Mouse (Mus musculus) brain, embryonic 14.5 days (tissue): ENCODE results near the gene Fsd1l. TPM values are rescaled to one million over a fixed set of nuclear protein-coding genes. Genes with fewer than 3 reads are reported as not detected.
A peak's percentile ranks its signal among the peaks of the same experiment; 100 is the strongest.

ENCODE experiments used
- DNase-seq: peaks from one replicate; pipeline ENCODE4 v3.0.0-alpha.2; 2011; ENCODE audit warnings: low read depth
- CTCF ChIP-seq: fragments of 200-500 bp; IDR thresholded peaks from 2 replicates; pipeline ENCODE4 v1.5.1; 2012; ENCODE audit warnings: inconsistent platforms, mild to moderate bottlenecking, moderate library complexity, borderline replicate concordance; ENCODE audit not compliant: insufficient read depth, insufficient read length; ENCODE audit errors: extremely low read depth
- POLR2A ChIP-seq: fragments of 200-500 bp; IDR thresholded peaks from 2 replicates; pipeline ENCODE4 v1.6.1; 2012; ENCODE audit warnings: mild to moderate bottlenecking, inconsistent platforms, borderline replicate concordance; ENCODE audit not compliant: poor library complexity, insufficient read depth, insufficient read length, severe bottlenecking; ENCODE audit errors: extremely low read depth
- polyA plus RNA-seq: library from polyadenylated mRNA; depleted of rRNA; stranded (reverse); fragments of >200 nt; gene quantifications from 2 replicates; pipeline ENCODE4 v1.2.3, GENCODE M21; 2012

The Fsd1l gene
- polyA plus RNA-seq, 1 experiment: 27.1 TPM

DNA sequence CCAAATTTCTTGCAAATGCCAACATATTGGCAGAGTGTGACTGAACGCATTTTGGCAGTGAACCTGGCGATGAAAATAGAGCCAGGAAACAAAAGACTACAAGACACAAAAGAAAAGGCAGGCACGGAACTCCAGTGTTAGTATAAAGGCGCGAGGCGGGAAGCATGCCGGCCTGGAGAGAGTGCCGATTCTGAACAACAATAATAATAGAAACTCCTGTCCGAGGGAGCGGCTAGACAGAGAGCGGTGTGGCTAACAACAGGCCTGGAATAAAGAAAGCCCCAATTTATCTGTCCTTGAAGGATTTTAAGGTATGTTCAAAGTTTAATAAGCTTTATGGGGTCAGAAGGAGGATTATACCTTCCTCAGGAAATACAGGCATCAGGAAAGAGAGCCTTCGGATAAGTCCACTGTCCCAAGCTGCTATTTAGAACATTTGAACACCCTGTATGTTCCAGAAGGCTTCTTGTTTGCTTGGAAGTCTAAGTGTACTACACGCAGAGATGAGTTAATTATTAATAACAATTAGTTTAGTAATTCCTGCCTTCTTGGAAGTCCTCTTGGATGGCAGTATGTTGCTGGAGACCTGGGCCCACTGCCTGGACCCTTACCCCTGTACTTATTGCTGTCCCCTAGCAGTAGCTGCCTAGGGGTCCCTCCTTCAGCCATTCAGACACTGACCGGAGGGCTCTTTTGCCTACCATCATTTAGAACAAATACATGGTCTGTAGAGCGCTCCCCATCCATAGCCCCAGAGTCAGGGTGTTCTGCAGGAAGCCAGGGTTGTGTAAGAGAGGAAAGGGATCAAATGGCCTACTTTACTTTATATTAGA is 35.0 kb upstream of the Fsd1l start:
- no peak for TF ChIP-seq CTCF
- no peak for TF ChIP-seq POLR2A
- peak; percentile 33 for DNase-seq

DNA sequence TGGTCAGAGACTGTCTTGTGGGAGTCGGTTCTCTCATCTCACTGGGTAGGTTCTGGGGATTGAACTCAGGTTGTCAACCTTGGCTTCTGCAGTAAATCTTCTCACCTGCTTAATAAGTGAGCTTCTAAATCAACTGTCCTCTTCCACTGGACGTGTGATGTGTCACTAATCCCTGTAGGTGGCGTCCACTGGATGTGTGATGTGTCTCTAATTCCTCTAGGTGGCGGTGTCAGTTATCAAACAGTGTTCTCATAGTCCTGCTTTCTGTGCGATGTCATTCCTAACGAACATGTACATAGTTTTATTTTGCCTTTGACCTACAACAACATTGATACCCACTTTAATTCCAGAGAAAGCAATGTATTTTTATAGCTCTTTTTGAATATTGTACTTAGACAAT is 30.8 kb upstream of the Fsd1l start:
- TF ChIP-seq POLR2A: no peak
- peak; percentile 56; the same call in 1 of the 2 replicates for TF ChIP-seq CTCF
- DNase-seq: peak; percentile 49

DNA sequence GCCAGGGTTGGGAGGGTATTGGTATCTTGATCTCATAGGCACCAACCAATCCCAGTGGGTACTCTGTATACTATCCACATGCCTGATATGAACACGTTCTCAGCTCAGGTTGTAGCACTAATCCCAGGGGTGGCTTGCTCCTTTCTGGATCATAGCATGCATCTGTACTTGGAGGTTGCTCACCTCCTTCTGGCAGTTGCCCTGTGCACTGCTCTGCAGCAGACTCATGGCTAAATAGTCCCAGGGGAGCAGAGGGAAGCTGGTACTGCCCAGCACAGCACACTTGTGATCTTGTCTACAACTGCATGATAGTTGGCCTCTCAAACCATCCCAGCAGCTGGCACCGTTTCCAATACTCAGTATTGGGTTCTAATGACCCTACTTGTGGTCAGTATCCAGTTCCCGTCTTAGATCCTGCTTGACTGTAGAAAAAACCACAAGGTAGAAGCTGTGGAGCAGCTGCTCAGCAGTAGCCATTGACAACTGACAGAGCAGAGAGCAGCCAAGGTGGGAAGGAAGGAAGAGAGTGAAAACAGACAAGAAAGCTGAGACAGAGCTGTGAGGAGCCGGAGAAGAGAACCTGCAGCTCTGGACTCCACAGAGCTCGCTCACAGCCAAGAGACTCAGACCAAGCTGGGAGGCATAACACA is 16.6 kb upstream of the Fsd1l start:
- TF ChIP-seq CTCF (no peak), POLR2A (no peak)
- DNase-seq: no peak

DNA sequence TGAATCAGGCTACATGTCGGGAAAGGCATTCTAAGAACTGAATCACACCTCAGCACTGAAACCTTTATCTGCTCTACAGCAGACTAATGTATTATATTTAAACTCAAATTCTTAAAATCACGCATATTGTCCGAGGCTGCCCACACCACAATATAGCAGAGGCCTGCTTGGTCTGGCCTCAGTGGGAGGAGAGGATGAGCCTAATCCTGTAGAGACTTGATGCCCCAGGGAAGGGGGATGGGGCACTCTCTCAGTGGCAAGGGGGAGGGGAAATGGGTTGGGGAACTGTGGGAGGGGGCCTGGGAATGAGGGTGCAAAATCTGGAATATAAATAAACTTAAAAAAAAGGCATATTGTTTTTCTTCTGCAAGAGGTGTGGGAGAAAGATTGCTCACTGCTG is 13.3 kb upstream of the Fsd1l start:
- TF ChIP-seq CTCF (no peak), POLR2A (no peak)
- no peak for DNase-seq

DNA sequence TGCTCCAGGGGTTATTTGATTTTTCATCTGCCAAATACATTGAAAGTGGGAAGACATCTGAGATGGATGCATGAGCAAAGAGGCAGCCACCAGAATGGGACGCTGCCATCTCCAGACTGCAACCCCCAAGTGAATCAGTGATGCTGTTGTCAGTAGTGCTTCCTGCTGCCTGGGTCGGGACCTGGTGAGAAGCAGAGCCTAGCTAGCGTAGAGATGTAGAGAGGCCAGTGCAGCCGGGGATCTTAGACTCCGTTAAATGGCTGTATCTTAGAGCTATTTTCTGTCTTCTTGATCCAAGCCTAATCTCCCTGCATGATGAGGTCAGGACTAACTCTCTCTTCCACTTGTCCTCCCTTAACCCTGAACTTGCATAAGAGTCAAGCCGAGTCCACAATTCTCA is 11.2 kb upstream of the Fsd1l start:
- no peak for TF ChIP-seq CTCF
- no peak for TF ChIP-seq POLR2A
- DNase-seq: no peak

DNA sequence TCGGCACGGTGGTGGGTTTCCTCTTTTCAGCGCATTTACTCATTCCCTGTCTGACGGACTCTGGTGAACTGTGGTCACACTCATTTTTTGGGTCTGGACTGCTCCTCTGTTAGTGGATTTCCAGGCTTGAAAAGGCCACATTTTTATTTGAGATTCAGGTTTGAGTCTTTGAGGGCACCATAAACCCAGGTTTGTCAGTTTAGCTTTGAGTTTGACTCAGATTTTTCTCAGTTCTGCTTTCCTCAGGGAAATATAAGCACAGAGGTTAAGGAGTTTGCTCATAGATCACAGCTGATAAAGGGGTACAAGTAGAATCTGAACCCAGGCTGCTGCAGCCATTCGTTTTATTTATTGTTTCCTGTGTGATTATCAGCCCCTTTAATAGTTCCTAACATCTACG is 10.2 kb upstream of the Fsd1l start:
- TF ChIP-seq CTCF: no peak
- no peak for TF ChIP-seq POLR2A
- DNase-seq: no peak

DNA sequence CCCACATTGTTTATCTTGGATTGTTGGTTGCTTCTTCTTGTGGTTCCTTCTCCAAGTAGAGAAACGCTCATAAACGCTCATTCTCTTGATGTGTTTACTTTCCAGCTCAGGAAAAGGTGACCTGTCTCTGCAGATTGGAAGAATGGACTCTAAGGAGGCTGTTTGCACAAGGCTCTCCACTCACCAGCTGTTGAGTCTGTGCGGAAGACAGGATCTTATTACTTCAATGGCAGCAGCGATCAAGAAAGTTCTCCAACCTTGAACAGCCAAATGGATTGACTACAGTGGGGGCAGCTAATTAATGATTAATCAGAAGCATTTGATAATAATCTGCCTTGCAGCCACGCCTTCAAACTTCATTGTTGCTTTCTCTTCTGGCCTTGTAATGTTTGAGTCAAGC is 9.8 kb upstream of the Fsd1l start:
- TF ChIP-seq POLR2A (no peak), CTCF (no peak)
- DNase-seq: no peak

DNA sequence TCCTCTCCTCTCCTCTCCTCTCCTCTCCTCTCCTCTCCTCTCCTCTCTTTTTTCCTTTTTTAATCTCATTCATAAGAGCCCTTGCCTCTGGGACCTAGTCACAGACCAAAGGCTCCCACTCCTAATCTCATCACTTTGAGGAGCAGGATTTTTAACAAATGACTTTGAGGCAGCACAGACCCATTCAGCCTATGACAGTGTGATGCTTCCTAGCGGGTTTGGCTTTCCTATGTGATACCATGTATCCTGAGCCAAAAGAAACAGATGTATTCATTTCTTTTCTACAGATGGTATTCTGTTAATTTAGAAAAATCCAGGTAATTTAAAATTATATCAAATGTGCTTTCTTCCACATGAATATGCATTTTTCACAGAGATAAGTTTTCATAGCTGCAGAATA is 7.6 kb upstream of the Fsd1l start:
- peak; percentile 60 for DNase-seq
- no peak for TF ChIP-seq CTCF

DNA sequence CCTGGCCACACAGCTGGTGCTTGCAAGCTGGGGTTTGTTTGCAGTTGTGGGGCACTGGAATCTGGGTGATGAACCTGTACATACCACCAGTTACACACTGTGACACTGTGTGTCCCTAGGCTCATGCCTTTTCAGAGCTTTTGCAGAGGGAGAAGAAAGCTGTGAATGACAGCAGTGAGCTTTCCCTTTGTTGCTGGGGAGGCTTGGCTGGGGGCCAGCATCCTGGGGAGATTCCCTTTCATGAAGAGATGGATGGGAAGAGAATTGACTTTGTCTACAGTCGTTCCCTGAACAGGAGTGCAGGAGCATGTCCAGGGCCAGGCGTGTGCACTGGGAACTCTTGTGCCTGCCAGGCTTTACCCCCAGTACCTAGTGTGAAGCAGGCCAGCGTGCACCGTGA is 6.5 kb upstream of the Fsd1l start:
- DNase-seq: peak; percentile 82
- TF ChIP-seq POLR2A: no peak
- no peak for TF ChIP-seq CTCF

DNA sequence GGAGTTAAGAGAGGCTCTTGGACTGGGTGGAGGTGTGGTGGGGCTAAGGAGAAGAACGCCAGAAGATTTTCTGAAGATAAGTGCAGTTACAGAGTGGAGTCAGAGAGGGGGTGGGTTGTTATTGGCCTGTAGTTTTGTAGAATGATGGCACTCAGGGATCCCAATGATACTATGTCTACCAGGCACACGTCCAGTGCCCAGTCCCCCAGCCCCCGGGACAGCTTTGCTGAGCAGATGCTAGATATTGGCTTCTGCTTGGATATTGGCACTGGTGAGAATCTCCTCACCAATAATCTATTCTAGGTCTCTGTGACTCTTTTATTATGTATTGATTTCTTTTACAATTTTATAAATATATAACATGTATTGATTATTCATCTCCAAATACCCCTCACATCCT is 6.0 kb upstream of the Fsd1l start:
- TF ChIP-seq CTCF (no peak), POLR2A (no peak)

DNA sequence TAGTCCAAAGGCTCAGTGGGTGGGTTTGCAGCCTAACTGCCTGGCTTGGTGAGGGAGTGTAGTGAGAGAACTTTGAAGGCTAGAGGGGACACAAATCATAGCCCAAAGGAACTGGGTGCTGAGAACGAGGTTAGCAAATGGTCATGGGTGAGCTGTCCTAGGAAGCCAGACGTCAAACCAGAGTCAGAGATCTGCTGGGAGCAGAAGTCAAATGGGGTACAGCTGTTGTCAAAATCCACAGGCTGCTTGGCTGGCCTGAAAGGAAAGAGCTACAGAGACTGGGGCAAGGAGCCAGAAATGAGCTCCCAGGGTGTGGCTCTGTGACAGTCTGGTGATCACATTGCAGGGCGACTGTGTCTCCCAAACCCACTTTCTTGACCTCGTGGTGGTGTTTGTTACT is 2.3 kb upstream of the Fsd1l start:
- no peak for DNase-seq
- TF ChIP-seq POLR2A: no peak
- TF ChIP-seq CTCF: no peak

More for the DNA sequence above, 6.0 kb upstream of the Fsd1l start:
- no peak for DNase-seq

DNA sequence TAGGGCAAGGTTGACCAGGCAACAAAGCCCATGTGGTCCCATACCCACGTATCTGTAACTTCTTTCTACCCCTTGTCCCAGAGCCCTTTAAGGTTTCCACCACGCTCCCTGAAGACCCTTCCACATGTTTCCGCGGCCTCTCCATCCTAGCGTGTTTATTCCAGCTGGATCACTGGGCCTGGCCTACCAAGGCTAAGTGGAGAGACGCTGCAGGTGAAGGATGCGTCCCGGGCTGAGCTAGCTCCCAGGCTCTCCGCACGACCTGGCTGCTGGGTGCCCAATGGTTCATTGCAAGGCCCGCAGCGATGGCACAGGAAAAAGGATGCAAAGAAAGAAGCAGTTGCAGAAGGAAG is 332 bp upstream of the Fsd1l start:
- TF ChIP-seq CTCF: no peak
- no peak for TF ChIP-seq POLR2A
- DNase-seq: no peak

DNA sequence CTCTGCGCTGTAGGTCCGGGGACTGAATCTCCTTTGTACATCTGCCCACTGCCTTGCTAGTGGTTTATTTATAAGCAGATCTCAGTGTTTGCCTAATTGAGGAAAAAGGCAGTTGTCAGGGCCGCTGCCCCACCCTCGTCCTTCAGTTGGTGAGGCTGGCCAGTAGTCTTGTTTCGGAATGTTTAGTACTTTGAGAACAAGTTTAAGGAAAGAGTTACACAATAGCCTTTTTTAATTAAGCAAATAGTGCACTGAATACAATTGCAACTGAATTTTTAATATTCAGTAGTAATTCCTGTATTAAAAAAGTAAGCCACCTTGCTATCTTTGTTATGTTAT is 709 bp downstream of the Fsd1l start:
- no peak for TF ChIP-seq CTCF
- no peak for TF ChIP-seq POLR2A
- peak; percentile 74 for DNase-seq

DNA sequence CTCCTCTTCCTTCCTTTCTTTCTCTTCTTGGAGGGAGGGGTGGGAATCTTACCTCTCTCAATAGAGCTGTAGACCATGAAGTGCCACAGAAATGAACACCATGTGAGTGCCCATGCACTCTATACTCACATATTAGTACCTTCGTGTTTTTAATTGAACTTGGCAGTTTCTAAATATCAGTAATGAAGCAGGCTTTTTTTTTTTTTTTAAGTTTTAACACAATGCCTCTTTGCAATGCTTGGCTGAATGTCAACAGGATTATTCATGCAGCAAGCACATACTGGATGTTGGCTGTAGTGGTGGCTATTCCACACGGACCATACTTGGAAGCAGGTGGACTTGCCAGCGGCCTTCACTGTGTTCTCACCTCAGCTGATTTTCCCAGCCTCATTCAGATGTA is 4.1 kb downstream of the Fsd1l start:
- no peak for TF ChIP-seq POLR2A
- no peak for TF ChIP-seq CTCF
- DNase-seq: peak; percentile 88
